Mouse (Mus musculus): ENCODE measurements at regions not wholly inside any gene's neighbourhood (a gene's known extent, or its start where the extent isn't known, plus 50 kb on each side); places are given as distances from the start of the nearest gene placed in this dataset.
A peak's percentile ranks its signal among the peaks of the same experiment; 100 is the strongest.

DNA sequence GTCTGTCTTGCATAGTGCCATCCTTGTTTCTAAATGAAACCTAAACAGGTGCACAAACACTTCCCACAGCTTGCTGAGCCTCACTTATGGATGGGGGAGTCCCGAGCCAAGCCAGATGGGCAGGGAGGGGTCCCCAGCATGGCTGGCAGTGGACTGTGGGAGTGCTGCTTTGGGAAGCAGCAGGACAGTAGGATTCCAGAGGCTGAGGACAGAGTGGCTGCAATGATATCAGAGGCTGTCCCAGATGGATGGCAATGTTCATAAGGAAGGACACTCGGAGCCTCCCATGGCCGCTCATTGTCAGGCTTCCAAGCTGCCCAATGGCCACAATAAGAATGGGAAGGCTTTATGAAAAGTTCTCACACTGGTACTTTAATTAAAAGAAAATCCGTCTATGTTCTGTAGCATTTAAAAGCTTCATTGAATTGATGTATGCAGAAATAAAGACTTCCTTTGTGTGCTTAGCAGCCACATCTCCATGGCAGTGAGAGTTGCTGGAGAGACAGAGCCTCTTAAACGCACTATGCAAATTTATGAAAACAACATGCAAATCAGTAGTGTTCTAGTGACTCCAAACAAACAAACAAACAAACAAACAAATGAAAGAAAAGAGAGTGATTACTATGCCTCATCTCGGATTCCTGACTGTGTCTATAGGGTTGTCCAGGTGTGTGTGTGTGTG, 287.2 kb upstream of the Kif2a start:
- intact Hi-C loops (cut with DNase I), result no loop called here
- DNase-seq (ENCODE audit: low spot score in 2 of 2), result no peak

- no peak for DNase-seq (ENCODE audit: low spot score in 2 of 2)
- intact Hi-C loops (cut with DNase I), result no loop called here
These were observed 286.5 kb upstream of the Kif2a start for GRCm38 (mm10) chr13:107308404-107308803.

DNA sequence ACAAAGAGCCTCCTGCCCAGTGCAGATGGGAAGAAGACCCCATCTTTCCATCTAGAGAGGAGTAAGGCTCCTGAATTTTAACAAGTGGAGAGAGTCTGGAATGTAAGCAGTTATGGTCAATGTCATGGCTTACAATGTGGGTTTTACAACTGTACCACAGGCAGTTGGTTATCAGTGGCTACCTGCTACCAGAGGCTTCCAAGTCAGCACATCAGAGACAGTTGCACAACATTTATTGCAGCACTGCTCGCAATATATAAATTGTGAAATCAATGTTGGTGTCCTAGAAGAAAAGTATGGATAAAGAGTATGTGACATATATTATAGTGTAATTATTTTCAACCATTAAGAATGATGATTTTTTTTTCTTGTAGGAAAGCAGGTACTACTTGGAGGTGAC, 285.0 kb upstream of the Kif2a start:
- DNase-seq (ENCODE audit: low spot score in 2 of 2), result no peak
- intact Hi-C loops (cut with DNase I), result no loop called here

DNA sequence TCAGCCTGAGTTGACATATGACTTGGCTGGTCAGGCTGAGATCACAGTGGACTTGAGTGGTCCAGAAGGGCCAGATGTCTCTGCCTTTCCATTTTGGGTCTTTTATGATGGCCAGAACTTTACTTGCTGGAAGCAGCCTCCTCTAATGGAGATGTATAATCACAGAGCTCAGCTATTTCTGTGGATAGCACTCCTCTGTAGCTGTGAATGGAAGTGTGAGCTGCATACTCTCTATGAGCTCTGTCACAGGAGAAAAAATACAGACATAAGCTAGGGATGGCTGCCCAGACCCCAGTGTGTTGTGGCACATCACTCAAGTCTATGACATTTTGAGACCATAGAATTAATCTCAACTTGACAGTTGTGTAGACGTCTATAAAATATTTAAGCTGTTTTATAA, 284.3 kb upstream of the Kif2a start:
- intact Hi-C loops (cut with DNase I), result no loop called here
- no peak for DNase-seq (ENCODE audit: low spot score in 2 of 2)

- intact Hi-C loops (cut with DNase I), result no loop called here
- DNase-seq (ENCODE audit: low spot score in 2 of 2), result no peak
These were observed 283.8 kb upstream of the Kif2a start for GRCm38 (mm10) chr13:107305738-107306137.

DNA sequence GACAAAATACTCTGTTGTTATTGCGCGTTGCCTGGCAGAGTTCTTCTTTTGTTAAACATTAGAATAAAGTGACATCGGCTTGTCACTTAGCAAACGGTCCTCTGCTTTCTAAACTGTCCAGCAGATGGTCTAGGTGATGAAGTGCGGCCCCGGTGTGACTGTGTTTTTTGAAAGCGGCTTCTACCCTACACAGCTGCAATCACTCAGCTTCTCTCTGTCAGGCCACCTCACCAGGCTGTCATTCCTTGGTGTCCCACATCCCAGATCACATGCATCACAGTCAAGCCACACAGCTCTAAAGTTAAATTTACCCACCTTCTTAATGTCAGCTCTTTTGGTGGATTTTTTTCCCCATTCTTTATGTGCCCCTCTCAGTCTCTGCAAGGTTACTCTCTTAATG, 282.0 kb upstream of the Kif2a start:
- no peak for DNase-seq (ENCODE audit: low spot score in 2 of 2)
- intact Hi-C loops (cut with DNase I), result no loop called here

DNA sequence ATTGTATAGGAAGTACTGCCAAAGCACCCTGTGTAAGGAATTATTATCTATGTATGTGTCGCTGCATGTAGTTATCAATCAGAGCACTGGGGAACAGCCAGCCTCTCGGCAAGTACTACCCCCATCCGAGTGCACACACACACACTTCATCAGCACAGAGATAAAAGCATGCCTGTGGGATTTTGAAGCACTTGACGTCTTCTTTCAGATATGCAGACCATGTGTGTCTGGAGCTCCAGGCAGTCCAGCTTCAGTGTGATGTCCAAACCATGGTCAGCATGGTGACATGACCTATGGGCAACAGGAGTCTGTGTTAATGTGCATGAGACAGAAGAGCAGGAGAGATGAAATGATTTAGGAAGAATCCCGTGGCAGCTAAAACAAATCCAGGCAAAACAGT, 281.4 kb upstream of the Kif2a start:
- DNase-seq (ENCODE audit: low spot score in 2 of 2), result no peak
- intact Hi-C loops (cut with DNase I), result no loop called here

- DNase-seq (ENCODE audit: low spot score in 2 of 2), result no peak
- intact Hi-C loops (cut with DNase I), result no loop called here
These were observed 278.9 kb upstream of the Kif2a start for GRCm38 (mm10) chr13:107300792-107301191.

GRCm38 (mm10) chr13:107264581-107264980, 242.7 kb upstream of the Kif2a start:
- DNase-seq (ENCODE audit: low spot score in 2 of 2), result no peak
- intact Hi-C loops (cut with DNase I), result no loop called here

- no peak for DNase-seq (ENCODE audit: low spot score in 2 of 2)
- intact Hi-C loops (cut with DNase I), result no loop called here
These were observed 239.6 kb upstream of the Kif2a start for GRCm38 (mm10) chr13:107261479-107262050.

DNA sequence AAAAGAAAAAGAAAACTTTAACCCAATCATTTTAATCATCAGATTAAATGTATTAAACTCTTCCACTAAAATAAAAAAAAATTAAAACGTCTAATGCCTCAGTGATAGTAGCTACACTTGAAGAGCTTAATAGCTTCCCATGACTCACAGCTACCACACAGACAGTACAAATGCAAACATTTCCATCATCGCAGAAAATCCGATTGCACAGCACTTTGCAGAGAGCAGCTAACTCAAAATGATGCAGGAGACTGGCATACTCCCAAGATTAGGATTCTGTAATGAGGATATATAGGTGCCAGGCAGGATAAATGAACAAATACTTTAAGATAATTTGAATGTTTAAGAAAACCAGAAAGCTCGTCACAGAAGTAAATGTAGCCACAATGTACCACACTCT, 238.3 kb upstream of the Kif2a start:
- intact Hi-C loops (cut with DNase I), result no loop called here
- DNase-seq (ENCODE audit: low spot score in 2 of 2), result no peak

- intact Hi-C loops (cut with DNase I), result no loop called here
These were observed 226.0 kb upstream of the Kif2a start for GRCm38 (mm10) chr13:107247792-107248505.

DNA sequence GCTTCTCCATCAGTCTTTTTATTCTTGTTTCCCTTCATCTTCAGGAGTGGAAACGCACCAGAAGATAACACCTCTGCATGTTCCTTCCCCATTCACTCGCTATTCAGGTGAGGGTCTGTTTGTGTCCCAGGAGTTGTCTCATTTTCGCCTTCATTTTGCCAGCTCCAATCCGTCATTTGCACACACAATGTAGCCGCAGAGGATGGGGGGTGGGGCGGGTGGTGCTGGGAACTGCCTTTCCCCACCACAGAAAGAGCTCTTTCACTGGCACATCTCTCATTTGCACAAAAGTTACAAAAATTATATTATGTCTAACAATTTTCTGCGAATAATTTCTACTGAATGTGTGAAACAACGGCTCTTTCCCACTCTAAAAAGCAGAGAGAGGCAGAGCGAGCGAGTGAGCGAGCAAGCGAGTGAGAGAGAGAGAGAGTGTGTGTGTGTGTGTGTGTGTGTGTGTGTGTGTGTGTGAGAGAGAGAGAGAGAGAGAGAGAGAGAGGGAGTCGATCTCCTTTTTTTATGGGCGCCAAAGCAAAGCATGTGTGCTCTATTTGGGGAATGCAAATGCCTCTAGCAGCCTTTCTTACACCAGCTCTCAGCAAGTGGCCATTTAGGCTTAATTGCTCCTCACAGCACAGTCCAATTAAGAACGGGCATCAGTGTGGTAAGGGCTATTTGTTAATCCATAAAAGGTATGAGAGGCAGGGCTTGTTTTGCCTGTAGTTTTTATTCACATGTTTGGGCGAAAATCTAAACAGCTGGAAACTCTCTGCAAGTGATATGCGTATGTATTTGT, 225.2 kb upstream of the Kif2a start:
- DNase-seq (ENCODE audit: low spot score in 2 of 2), result peak in 1 of 2 experiments; percentile 10
- intact Hi-C loops (cut with DNase I), result no loop called here

More at GRCm38 (mm10) chr13:107247792-107248505, 226.0 kb upstream of the Kif2a start:
- DNase-seq (ENCODE audit: low spot score in 2 of 2), result peak in 1 of 2 experiments; percentile 7

GRCm38 (mm10) chr13:107244173-107244572, 222.2 kb upstream of the Kif2a start:
- intact Hi-C loops (cut with DNase I), result no loop called here

DNA sequence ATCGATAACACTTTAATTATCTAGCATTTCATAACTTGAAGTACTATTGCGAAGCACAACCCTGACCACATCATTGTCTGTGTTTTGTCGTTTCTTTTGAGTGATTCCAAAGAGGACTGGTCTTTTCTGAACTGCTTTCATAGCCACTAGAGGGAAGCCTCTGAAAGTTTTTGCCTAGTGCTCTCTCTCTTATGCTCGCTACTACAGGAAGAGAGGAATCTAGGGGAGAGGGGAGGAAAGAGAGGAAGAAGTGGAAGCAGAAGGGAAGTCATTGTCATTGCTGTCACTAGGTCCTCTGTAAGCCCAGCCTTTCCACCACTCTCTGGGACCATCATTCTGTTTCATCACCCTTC, 217.1 kb upstream of the Kif2a start:
- intact Hi-C loops (cut with DNase I), result no loop called here
- DNase-seq (ENCODE audit: low spot score in 2 of 2), result no peak

More at GRCm38 (mm10) chr13:107244173-107244572, 222.2 kb upstream of the Kif2a start:
- peak in 1 of 2 experiments; percentile 18 for DNase-seq (ENCODE audit: low spot score in 2 of 2)

DNA sequence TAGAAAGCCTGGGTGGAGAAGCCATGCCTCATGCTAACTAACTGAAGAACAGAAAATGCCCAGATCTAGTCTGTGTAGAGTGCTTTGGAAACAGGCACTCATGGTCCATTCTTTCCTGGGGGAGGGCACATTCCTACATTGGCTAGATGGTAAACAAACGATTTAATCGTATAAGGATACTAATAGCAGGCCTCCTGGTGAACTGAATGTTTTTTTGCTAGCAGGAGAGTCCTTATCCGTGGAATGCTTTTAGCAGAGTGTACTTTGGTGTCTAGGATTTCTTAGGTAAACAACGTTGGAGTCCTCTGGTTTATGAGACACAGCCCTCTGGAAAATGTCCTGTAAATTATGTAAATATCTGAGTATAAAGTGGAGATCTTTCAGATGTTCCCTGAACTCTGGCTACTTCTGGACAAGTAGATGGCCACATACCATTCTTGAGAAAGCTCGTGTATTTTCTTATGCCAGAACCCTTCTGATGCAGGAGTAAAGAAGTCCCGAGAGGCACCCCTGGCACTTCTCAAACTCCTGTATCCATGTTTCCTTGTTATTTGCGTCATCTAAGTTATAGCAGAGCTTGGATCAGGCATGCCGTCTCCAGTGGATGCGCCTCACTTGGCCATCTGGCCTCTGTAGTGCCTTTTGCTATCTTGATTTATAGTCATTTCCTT, 216.6 kb upstream of the Kif2a start:
- no peak for DNase-seq (ENCODE audit: low spot score in 2 of 2)
- intact Hi-C loops (cut with DNase I), result no loop called here

DNA sequence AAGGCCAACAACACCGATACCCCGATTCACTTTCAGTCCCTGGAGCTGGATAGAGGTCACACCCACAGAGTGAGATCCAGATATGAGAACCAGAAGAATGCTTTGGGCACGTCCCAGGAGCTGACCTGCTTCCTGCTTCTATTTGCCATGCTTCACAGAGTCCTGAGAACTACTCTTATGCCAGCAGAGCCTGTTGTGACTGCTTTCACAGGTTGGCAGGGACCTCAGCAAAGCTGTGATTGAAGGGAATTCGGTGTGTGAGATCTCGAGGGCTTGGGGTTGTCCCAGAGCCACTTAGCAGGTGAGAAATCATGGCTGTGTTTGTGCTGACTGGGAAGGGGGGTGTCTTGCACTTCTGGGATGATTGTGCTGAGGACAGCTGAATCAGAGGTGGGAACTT, 197.5 kb upstream of the Kif2a start:
- intact Hi-C loops (cut with DNase I), result no loop called here

GRCm38 (mm10) chr13:107218351-107218750, 196.4 kb upstream of the Kif2a start:
- intact Hi-C loops (cut with DNase I), result no loop called here
- DNase-seq (ENCODE audit: low spot score in 2 of 2), result peak; percentile 70 to 83

More for the DNA sequence above, 197.5 kb upstream of the Kif2a start:
- DNase-seq (ENCODE audit: low spot score in 2 of 2), result no peak

DNA sequence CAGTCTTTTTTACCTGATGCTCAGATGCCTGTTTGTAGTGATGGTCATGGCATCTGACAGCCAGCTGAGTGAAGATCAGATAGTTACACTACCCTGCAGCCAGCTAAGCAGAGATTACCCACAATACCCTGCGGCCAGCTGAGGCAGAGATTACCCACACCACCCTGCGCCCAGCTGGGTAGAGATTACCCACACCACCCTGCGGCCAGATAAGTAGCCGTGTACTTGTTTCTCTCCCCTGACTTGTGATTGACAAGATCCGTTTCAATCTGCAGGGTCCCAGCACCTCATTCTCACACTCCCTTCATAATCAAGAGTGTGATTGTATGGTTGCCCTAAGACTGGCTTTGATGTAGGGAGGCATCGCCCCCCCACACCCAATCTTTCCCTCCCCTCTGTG, 195.9 kb upstream of the Kif2a start:
- DNase-seq (ENCODE audit: low spot score in 2 of 2), result no peak
- intact Hi-C loops (cut with DNase I), result no loop called here

- DNase-seq (ENCODE audit: low spot score in 2 of 2), result no peak
- intact Hi-C loops (cut with DNase I), result no loop called here
These were observed 191.4 kb upstream of the Kif2a start for GRCm38 (mm10) chr13:107213281-107213680.

Measured in left cerebral cortex, postnatal 36 days (tissue).